Mouse (Mus musculus): Measurements from ENCODE around the gene Oxa1l.

Gene Oxa1l

GRCm38 (mm10) chr14:54370595-54370994, 10.0 kb downstream of the Oxa1l start:
- no peak for DNase-seq (ENCODE audit: low read depth in 2 of 2, low spot score in 2 of 2)

- DNase-seq (ENCODE audit: low read depth in 2 of 2, low spot score in 2 of 2): no peak
Observed at GRCm38 (mm10) chr14:54371460-54371859, 10.8 kb downstream of the Oxa1l start.

GRCm38 (mm10) chr14:54372923-54373322, 12.3 kb downstream of the Oxa1l start:
- DNase-seq (ENCODE audit: low read depth in 2 of 2, low spot score in 2 of 2): no peak

- peak; percentile 8 to 39 for DNase-seq (ENCODE audit: low read depth in 2 of 2, low spot score in 2 of 2)
Observed at GRCm38 (mm10) chr14:54375916-54376315, 15.3 kb downstream of the Oxa1l start.

- DNase-seq (ENCODE audit: low read depth in 2 of 2, low spot score in 2 of 2): no peak
Observed at GRCm38 (mm10) chr14:54377166-54377565, 16.5 kb downstream of the Oxa1l start.

GRCm38 (mm10) chr14:54379571-54379970, 18.9 kb downstream of the Oxa1l start:
- DNase-seq (ENCODE audit: low read depth in 2 of 2, low spot score in 2 of 2): no peak

GRCm38 (mm10) chr14:54380616-54381015, 20.0 kb downstream of the Oxa1l start:
- no peak for DNase-seq (ENCODE audit: low read depth in 2 of 2, low spot score in 2 of 2)

GRCm38 (mm10) chr14:54381816-54382215, 21.2 kb downstream of the Oxa1l start:
- DNase-seq (ENCODE audit: low read depth in 2 of 2, low spot score in 2 of 2): no peak

GRCm38 (mm10) chr14:54382641-54383040, 22.0 kb downstream of the Oxa1l start:
- DNase-seq (ENCODE audit: low read depth in 2 of 2, low spot score in 2 of 2): no peak

- DNase-seq (ENCODE audit: low read depth in 2 of 2, low spot score in 2 of 2): no peak
Observed at GRCm38 (mm10) chr14:54383355-54383771, 22.7 kb downstream of the Oxa1l start.

GRCm38 (mm10) chr14:54384396-54384795, 23.8 kb downstream of the Oxa1l start:
- DNase-seq (ENCODE audit: low read depth in 2 of 2, low spot score in 2 of 2): no peak

- DNase-seq (ENCODE audit: low read depth in 2 of 2, low spot score in 2 of 2): no peak
Observed at GRCm38 (mm10) chr14:54385968-54386618, 25.5 kb downstream of the Oxa1l start.

- no peak for DNase-seq (ENCODE audit: low read depth in 2 of 2, low spot score in 2 of 2)
Observed at GRCm38 (mm10) chr14:54387546-54387945, 26.9 kb downstream of the Oxa1l start.

GRCm38 (mm10) chr14:54390843-54391242, 30.2 kb downstream of the Oxa1l start:
- DNase-seq (ENCODE audit: low read depth in 2 of 2, low spot score in 2 of 2): no peak

GRCm38 (mm10) chr14:54393794-54394193, 33.2 kb downstream of the Oxa1l start:
- DNase-seq (ENCODE audit: low read depth in 2 of 2, low spot score in 2 of 2): no peak

GRCm38 (mm10) chr14:54394309-54394708, 33.7 kb downstream of the Oxa1l start:
- DNase-seq (ENCODE audit: low read depth in 2 of 2, low spot score in 2 of 2): no peak

GRCm38 (mm10) chr14:54396685-54397084, 36.1 kb downstream of the Oxa1l start:
- no peak for DNase-seq (ENCODE audit: low read depth in 2 of 2, low spot score in 2 of 2)

GRCm38 (mm10) chr14:54397872-54398527, 37.4 kb downstream of the Oxa1l start:
- no peak for DNase-seq (ENCODE audit: low read depth in 2 of 2, low spot score in 2 of 2)

GRCm38 (mm10) chr14:54398528-54398916, 37.9 kb downstream of the Oxa1l start:
- DNase-seq (ENCODE audit: low read depth in 2 of 2, low spot score in 2 of 2): no peak

GRCm38 (mm10) chr14:54398921-54399382, 38.3 kb downstream of the Oxa1l start:
- DNase-seq (ENCODE audit: low read depth in 2 of 2, low spot score in 2 of 2): no peak

GRCm38 (mm10) chr14:54401723-54402122, 41.1 kb downstream of the Oxa1l start:
- DNase-seq (ENCODE audit: low read depth in 2 of 2, low spot score in 2 of 2): no peak

- no peak for DNase-seq (ENCODE audit: low read depth in 2 of 2, low spot score in 2 of 2)
Observed at GRCm38 (mm10) chr14:54408336-54409056, 47.9 kb downstream of the Oxa1l start.
